Mouse (Mus musculus) erythroblast, embryonic 14.5 days (primary cell): Measurements from ENCODE around the gene Edem2. TPM values are rescaled to one million over a fixed set of nuclear protein-coding genes. Genes with fewer than 3 reads are reported as not detected.
A peak's percentile ranks its signal among the peaks of the same experiment; 100 is the strongest.

Source experiments
- H3K27me3 ChIP-seq: 2 replicates; pipeline ENCODE4 v1.6.1; 2012; ENCODE audit warnings: inconsistent platforms; ENCODE audit not compliant: control insufficient read depth
- H3K36me3 ChIP-seq: 2 replicates; pipeline ENCODE4 v1.6.1; 2012; ENCODE audit warnings: mild to moderate bottlenecking, inconsistent platforms; ENCODE audit not compliant: control insufficient read depth
- H3K4me1 ChIP-seq: 2 replicates; pipeline ENCODE4 v1.6.1; 2012; ENCODE audit warnings: inconsistent platforms; ENCODE audit not compliant: control insufficient read depth
- H3K4me3 ChIP-seq: replicated peaks from 2 replicates; pipeline ENCODE3; 2012; ENCODE audit warnings: moderate library complexity, mild to moderate bottlenecking, inconsistent platforms
- H3K9me3 ChIP-seq: 2 replicates; pipeline ENCODE4 v1.6.1; 2012; ENCODE audit warnings: low read length, inconsistent platforms, mixed read lengths; ENCODE audit not compliant: control insufficient read depth
- GATA1 ChIP-seq: IDR thresholded peaks from 2 replicates; pipeline ENCODE4 v1.6.1; 2012; ENCODE audit warnings: low read length, inconsistent platforms, mixed read lengths
- TAL1 ChIP-seq: IDR thresholded peaks from 3 replicates; pipeline ENCODE4 v1.6.1; 2012; ENCODE audit warnings: low read length, inconsistent platforms, mixed read lengths
- polyA plus RNA-seq: library from polyadenylated mRNA; stranded (reverse); fragments of >175 nt; gene quantifications from 2 replicates; pipeline ENCODE4 v1.2.3, GENCODE M21; 2012

The Edem2 gene
- 2.2 and 2.8 TPM in 2 replicates for polyA plus RNA-seq

DNA sequence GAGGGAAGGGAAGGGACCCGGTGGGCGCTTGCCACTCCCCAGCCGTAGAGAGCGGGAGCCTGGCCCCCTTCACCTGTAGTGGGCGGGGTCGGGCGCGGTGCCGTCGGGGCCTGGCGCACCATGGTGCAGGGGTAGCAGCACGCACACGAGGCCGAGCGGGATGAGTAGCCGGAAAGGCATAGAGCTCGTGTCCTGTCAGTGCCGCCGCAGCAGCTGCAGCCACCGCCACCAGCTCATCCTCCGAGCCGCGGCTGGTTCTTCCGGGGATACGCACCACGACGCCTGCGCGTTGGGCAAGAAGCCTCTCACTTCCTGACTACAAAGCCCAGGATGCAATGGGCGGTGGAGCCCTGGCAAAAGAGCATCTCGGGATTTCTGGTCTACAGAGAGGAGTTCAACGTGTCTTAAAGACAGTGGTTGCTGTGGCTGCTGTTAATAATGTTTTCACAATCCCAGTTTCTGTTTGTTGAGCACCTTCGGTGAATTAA is at the start of gene Edem2:
TSS of gene Edem2 (minus strand) at position 318 of the 488 bp plus-strand sequence.
- Histone ChIP-seq H3K36me3 (0 out of 2 replicates have a peak, but pooled peaks cover 2% of the 10 kb centered on the region), H3K9me3 (no peaks in the 10 kb centered on the region), H3K27me3 (no peaks in the 10 kb centered on the region), H3K4me1 (peaks cover 23% of the 10 kb centered on the region), H3K4me3 (peak within 1 kb of the TSS; percentile 74)
- no peak for TF ChIP-seq GATA1
- no peak for TF ChIP-seq TAL1

DNA sequence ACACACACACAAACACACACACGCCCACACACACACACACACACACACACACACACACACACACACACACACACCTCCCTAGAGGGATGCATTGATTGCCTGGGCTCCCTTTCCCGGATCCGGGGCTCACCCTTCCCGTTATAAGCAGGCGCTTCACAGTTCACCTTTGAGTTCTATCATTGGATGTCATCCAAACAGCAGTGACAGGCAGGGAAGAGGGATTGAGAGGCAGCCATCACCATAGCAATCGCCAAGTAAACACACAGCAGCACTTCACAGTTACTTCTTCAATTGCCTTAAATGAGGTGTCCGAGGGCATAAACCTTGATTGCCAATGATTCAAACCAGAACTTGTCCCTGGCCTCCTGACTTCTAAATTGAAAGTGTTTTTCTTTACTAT is 49.8 kb upstream of the Edem2 start:
- TF ChIP-seq GATA1, result no peak
- no peak for TF ChIP-seq TAL1
- Histone ChIP-seq H3K4me3 (no peak overlapping the region), H3K36me3 (no peaks in the 10 kb centered on the region), H3K9me3 (no peaks in the 10 kb centered on the region; the same call in 1 of the 2 replicates), H3K4me1 (peaks cover 2% of the 10 kb centered on the region), H3K27me3 (peaks cover 50% of the 10 kb centered on the region)

DNA sequence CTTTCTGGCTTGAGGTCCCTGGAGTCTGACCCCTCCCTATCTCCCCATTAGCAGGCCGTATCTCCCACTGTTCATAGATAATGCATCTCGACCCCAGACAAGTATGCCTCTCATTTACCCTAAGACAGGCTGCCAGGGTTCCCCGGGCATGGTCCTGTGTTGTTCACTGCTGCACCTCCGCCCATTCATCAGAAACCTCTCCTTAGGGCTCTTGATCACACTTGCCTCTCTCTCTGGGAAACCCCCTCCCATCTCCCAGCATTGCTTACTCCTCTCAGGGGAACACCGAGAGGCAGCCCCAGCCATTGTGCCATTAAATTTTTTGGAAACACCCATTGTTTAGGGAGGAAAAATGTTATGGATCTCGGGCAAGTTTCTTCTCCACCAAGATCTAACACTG is 48.7 kb upstream of the Edem2 start:
- TF ChIP-seq GATA1, result no peak
- no peak for TF ChIP-seq TAL1
- peaks cover 61% of the 10 kb centered on the region for H3K27me3 ChIP-seq

GRCm38 (mm10) chr2:155777688-155777985 is 48.4 kb upstream of the Edem2 start:
- peaks cover 64% of the 10 kb centered on the region for H3K27me3 ChIP-seq
- TF ChIP-seq TAL1, result no peak
- TF ChIP-seq GATA1, result no peak
- no peaks in the 10 kb centered on the region for H3K36me3 ChIP-seq
- peaks cover 2% of the 10 kb centered on the region for H3K4me1 ChIP-seq
- H3K9me3 ChIP-seq, result no peaks in the 10 kb centered on the region; the same call in 1 of the 2 replicates
- no peak overlapping the region for H3K4me3 ChIP-seq

More for the DNA sequence above, 48.7 kb upstream of the Edem2 start:
- H3K4me1 ChIP-seq, result peaks cover 2% of the 10 kb centered on the region
- no peaks in the 10 kb centered on the region; the same call in 1 of the 2 replicates for H3K9me3 ChIP-seq
- H3K4me3 ChIP-seq, result no peak overlapping the region
- no peaks in the 10 kb centered on the region for H3K36me3 ChIP-seq

- Histone ChIP-seq H3K4me1 (peaks cover 2% of the 10 kb centered on the region), H3K9me3 (no peaks in the 10 kb centered on the region; the same call in 1 of the 2 replicates), H3K4me3 (no peak overlapping the region), H3K36me3 (no peaks in the 10 kb centered on the region), H3K27me3 (peaks cover 68% of the 10 kb centered on the region)
- TF ChIP-seq GATA1, result no peak
These were observed 47.8 kb upstream of the Edem2 start for GRCm38 (mm10) chr2:155776824-155777687.

DNA sequence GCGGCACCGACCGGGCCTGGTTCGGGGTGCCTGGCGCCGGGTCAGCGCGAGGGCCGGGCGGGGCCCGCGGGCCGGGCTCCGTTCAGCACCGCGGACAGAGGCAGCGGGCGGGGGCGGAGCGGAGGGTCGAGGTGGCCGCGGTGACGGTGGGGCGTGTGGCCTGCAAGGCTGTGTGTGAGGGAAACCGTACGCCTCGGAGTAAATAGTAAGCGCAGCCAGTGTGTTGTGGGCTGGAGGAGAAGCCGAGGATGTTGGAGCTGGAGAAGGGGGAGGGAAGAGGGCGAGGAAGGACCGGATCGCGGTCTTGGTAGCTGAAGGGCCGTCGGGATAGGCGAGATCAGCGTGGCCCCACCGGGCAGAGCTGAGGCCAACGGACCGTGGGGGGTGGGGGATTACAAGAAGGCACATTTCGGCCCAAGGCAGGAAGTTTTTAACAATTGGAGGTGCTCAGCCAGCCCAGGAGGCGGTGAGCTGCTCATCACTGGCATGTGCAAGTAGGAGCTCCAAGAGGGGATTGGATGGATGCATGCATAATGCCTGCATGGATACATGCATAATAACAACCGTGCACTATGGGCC is 46.5 kb upstream of the Edem2 start:
- no peak for TF ChIP-seq GATA1
- no peak for TF ChIP-seq TAL1
- no peaks in the 10 kb centered on the region; the same call in 1 of the 2 replicates for H3K9me3 ChIP-seq
- peaks cover 72% of the 10 kb centered on the region for H3K27me3 ChIP-seq
- no peaks in the 10 kb centered on the region for H3K36me3 ChIP-seq
- no peak overlapping the region for H3K4me3 ChIP-seq
- H3K4me1 ChIP-seq, result peaks cover 2% of the 10 kb centered on the region

GRCm38 (mm10) chr2:155774927-155775684 is 45.8 kb upstream of the Edem2 start, which contains the start of gene Mmp24:
Gene Mmp24, plus strand, starts transcription at chr2:155775342.
- Histone ChIP-seq H3K9me3 (no peaks in the 10 kb centered on the region; the same call in 1 of the 2 replicates), H3K27me3 (peaks cover 72% of the 10 kb centered on the region), H3K36me3 (no peaks in the 10 kb centered on the region), H3K4me3 (no peak within 1 kb of the TSS), H3K4me1 (peaks cover 2% of the 10 kb centered on the region)
- TF ChIP-seq GATA1, result no peak
- TF ChIP-seq TAL1, result no peak

GRCm38 (mm10) chr2:155774261-155774926 is 45.1 kb upstream of the Edem2 start:
- Histone ChIP-seq H3K4me1 (peaks cover 2% of the 10 kb centered on the region), H3K9me3 (no peaks in the 10 kb centered on the region; the same call in 1 of the 2 replicates), H3K36me3 (no peaks in the 10 kb centered on the region), H3K27me3 (peaks cover 73% of the 10 kb centered on the region), H3K4me3 (no peak overlapping the region)
- TF ChIP-seq TAL1 (no peak), GATA1 (no peak)
